Mouse (Mus musculus) urinary bladder, adult 2 months (tissue): ENCODE results near the gene Sfrp5. TPM values are rescaled to one million over a fixed set of nuclear protein-coding genes. Genes with fewer than 3 reads are reported as not detected.

ENCODE experiments used
- DNase-seq: peaks from one replicate; pipeline ENCODE4 v3.0.0; 2022; ENCODE audit warnings: low spot score
- polyA plus RNA-seq: library from polyadenylated mRNA; depleted of rRNA; stranded (reverse); fragments of >200 nt; gene quantifications from 2 replicates; pipeline ENCODE4 v1.2.3, GENCODE M21; 2012; rRNA removed

Gene Sfrp5
- polyA plus RNA-seq = 10.3 and 12.0 TPM in 2 replicates

DNA sequence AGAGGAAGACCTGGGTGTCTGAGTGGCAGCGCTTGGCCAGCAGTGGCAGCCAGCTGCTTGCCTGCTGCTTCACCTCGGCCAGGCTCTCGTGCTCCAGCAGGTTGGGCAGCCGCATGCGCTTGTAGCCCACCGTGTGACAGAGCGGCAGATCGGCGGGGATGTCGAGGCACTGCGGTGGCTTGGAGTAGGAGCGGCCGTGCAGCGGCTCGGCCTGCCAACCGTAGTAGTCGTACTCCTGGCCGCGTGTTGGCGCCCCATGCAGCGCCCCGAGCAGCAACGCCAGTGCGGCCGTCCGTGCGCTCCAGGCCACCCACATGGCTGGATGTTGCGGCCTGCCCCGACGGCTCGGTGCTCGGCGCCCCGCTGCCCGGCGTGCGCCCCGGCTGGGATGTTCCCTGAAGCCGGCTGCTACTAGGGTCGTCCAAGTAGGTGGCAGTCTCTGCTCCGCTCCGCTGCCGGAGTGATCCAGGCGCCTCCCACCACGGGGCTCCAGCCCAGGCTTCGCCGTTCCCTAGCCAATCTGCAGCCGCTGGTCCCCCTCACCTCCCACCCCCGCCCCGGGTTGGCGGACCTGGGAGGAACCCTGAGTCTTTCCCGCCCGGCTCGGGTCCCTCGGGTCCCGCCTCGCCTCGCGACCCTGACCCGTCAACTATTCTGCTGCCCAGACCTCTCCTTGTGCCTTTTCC is at the start of gene Sfrp5:
TSS of gene Sfrp5 (minus strand) at position 557 of the 686 bp plus-strand sequence.
- no peak for DNase-seq

DNA sequence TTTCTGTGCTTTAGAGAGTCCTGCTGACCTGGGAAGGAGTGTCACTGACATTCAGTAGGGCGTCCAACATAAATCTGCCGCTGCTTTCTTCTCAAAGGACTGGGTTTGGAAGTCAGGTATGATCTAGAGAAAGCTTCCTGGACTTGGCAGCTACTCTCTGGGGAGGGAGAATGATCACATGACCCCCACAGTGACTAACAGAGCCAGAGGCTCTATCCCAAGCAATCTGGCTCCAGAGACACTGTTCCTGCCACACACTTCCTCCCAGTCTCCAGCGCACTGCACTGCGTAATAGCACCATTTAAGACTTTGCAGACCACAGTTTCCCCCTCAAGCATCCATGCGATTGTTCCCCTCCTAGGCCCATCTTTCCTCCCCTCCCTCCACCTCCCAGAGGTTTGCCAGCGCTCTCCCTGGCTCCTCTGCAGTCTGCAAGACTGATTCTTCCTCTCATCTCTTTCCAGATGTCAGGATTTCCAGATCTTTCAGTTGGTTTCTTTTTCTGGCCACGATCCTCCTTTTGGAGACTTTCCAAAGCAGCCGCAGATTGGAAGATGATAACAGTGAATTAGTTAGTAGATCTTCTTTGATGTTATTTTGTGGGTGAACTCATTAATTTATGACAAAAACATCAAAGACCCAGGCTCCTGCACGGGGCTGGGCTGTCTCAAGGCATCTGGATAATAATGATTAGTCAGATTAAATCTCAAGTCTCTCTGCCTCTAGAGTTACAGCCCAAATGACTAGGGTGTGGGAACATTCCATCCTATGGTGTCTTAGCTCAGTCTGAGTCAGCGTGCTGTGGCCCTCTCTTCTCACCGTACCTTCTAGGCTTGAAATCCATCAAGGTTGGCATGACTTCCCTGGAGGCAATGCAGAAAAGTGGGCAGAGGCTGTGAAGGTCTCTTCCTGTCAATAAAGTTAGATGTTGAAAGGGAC is 48.2 kb upstream of the Sfrp5 start:
- DNase-seq = no peak

DNA sequence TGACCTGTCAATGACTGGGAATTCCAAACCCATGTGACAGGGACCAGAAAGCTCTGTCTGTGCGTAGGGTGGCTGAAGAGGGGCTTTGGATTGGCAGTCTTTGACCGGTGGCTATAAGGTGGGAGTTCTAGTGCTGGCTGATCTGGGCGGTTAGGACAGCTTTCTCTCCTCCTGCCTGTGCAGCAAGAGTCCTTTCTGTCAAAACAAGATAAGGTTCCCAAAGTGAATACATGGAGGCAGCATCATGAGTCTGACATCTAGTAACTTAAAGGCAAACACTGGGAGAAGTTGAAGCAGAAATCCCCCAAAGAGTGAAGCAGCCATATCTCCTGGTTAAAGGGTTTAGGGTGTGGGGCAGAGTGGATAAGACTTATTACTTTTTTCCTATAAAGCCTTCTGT is 45.5 kb upstream of the Sfrp5 start, which contains the start of gene Golga7b:
TSS of gene Golga7b (plus strand) at position 56 of the 400 bp plus-strand sequence.
- no peak for DNase-seq

GRCm38 (mm10) chr19:42246626-42247025 is 44.6 kb upstream of the Sfrp5 start:
- no peak for DNase-seq

GRCm38 (mm10) chr19:42243401-42243800 is 41.3 kb upstream of the Sfrp5 start:
- DNase-seq = no peak

DNA sequence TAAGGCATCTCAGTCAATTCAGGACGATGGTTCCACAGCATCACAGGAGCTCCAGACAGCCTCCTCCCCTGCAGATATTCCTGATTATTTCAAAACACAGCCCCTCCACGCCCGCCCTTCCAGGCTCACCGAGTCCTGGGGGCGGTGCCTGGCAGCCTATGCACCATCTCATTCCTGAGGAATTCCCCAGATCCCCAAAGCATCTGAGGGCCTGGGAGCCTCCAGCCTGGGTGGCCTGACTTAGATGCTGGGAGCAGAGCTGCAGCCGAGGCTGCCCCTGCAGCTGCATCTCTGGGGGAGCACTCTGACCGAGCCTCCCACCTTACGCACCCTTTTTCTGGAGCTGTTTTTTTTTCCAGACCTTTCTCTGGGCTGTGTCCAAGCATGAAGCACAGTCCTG is 38.8 kb upstream of the Sfrp5 start:
- DNase-seq = no peak

GRCm38 (mm10) chr19:42238341-42238715 is 36.3 kb upstream of the Sfrp5 start:
- DNase-seq = no peak

DNA sequence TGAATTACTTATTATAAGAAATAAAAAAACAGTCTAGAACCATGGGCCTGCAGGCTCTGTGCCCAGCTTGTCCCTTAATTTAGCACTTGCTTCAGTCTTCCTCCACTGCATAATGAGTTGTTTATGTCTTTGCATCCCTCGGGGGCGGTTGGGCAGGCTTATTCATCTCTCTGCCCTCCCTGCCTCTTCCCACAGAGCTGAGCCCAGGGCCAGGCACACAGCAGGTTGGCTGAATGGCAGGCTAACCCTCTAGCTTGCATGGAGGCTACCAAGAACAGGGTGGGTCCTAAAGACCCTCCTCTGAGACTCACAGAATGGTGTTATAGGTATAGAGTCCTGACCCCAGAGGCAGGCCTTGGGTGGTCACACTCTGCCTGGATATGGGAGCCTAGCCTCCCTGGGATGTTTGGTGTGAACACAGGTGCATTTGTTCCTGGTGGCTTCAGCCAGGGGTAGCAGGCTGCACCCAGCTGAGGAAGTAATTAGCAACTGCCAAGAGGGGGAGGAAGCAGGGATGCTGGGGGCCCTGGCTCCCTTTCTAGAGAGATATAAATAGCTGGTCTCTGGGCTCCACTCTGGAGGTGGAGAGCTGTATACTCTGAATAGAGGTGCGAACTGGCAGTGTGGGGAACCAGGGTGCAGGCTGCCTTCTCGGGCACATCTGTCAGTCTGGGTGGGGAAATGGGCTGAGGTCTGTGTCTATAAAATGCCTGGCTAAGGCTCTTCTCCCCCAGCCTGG is 35.7 kb upstream of the Sfrp5 start:
- DNase-seq = no peak

- no peak for DNase-seq
Observed at GRCm38 (mm10) chr19:42230986-42231385, 28.9 kb upstream of the Sfrp5 start.

DNA sequence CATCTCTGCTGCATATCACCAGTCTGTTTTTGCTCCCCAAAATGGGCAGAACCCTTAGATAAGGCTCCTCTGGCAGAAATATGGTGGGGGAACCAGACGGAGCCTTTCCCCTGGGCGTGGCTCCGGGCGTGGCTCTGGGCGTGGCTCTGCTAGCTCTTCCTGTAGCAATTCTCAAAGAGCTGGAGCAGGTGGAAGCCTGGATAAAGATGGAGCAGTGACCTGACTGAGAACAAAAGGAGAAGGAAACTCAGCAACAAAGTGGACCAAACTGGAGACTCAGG is 28.2 kb upstream of the Sfrp5 start:
- no peak for DNase-seq

GRCm38 (mm10) chr19:42229499-42230287 is 27.6 kb upstream of the Sfrp5 start:
- DNase-seq = no peak

GRCm38 (mm10) chr19:42226451-42226850 is 24.4 kb upstream of the Sfrp5 start:
- DNase-seq = no peak

GRCm38 (mm10) chr19:42217374-42217763 is 15.3 kb upstream of the Sfrp5 start:
- DNase-seq = no peak

GRCm38 (mm10) chr19:42216699-42217373 is 14.8 kb upstream of the Sfrp5 start:
- no peak for DNase-seq

GRCm38 (mm10) chr19:42214601-42215000 is 12.5 kb upstream of the Sfrp5 start:
- DNase-seq = no peak

DNA sequence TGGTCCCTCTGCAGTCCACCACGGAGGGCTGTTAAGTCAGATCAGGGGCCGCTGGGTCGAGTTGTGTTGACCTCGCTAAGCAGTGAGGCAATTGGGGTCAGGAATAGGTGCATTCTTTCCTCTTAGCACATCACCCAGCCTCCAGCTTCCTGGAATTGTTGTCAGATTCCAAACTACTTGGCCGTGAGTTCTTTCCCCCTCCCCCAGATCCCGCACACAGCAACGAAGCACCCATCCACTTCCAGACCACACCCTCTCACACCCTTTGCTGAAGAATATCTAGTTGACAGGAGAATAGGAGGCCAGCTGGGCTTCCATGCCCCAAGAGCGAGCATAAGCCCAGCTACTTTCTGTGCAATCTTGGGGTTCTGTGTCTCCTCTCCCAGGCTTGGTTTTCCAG is 9.9 kb upstream of the Sfrp5 start:
- DNase-seq = no peak

GRCm38 (mm10) chr19:42209976-42210375 is 7.9 kb upstream of the Sfrp5 start:
- no peak for DNase-seq

- no peak for DNase-seq
Observed at GRCm38 (mm10) chr19:42209485-42209884, 7.4 kb upstream of the Sfrp5 start.

DNA sequence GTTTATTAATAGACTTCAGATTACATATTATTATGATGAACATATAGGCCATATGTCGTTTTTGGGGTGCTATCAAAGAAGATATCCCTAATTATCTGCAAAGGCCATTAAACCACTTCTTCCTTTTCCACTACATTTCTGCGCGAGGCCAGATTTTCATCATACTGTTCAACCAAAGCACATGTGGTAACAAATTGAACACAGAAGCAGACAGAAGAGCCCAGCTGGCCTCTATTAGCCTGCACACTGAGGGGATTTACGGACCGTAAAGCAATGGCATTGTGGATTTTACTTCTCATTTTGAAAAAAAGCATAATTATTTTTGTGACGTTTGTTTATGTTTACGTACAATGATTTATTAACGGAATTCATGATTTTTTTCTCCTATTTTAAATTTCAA is 3.1 kb upstream of the Sfrp5 start:
- no peak for DNase-seq

DNA sequence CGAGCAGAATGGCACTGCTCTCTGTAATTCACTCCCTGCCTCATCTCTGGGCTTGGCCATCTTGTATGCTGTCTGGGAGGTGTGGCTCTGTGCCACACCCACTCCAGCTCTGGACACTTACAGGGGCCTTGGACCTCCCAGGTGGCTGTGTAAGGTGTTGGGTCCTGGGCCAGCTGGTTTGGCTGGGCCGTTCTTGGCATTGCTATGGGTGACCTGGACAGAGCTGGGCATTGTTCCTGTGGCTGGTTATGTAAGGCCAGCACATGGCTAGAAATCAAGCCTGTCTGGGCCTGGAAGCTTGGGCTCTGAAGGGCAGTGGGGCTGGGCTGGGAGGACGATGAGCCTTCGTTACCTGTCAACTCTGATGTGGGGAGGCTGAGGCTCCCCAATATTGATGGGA is 2.3 kb upstream of the Sfrp5 start:
- DNase-seq = no peak

DNA sequence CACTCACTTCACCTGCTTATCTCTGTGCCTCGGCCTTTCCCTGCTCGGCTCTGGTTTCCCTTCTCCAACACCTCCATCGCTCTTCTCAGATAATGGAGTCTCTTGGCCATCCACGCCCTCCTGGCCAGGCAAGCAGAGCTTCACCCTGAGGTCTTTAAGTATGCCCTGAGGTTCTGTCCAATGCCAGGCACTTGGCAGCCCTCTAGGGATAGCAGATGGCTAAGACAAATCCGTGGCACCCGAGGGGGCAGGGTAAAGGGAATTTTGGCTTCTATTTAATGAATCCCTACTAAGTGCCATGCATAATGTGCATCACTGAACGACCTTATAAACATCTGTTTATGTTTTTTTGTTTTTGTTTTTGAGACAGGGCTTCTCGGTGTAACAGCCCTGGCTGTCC is 415 bp upstream of the Sfrp5 start:
- DNase-seq = no peak
